Mouse (Mus musculus) heart, embryonic 14.5 days (tissue): Measurements from ENCODE around the gene Esrrg. TPM values are rescaled to one million over a fixed set of nuclear protein-coding genes. Genes with fewer than 3 reads are reported as not detected.
A peak's percentile ranks its signal among the peaks of the same experiment; 100 is the strongest.

Source experiments
- ATAC-seq: fragments of 200-750 bp; cut with Nextera tagmentation; 2 replicates; pipeline ENCODE4 v1.8.0; 2017; ENCODE audit warnings: low read depth, moderate TSS enrichment; ENCODE audit not compliant: insufficient number of reproducible peaks, insufficient read depth, low FRiP score
- H3K27ac ChIP-seq, 2 experiments: fragments of 200-500 bp in 1 of 2; fragments of 300-500 bp in 1 of 2; sonication (generic) in 1 of 2; replicated peaks in 1 of 2; 2 replicates each; pipeline ENCODE4 v1.5.1; 2012 to 2014; ENCODE audit warnings: low read depth in 2 of 2, low read length in 2 of 2, control low read depth in 1 of 2, mild to moderate bottlenecking in 1 of 2, mixed read lengths in 1 of 2; ENCODE audit not compliant: control insufficient read depth in 1 of 2, insufficient read depth in 1 of 2
- H3K27me3 ChIP-seq: fragments of 300-500 bp; sonication (generic); 2 replicates; pipeline ENCODE4 v1.6.1; 2014; ENCODE audit warnings: mild to moderate bottlenecking, low read length, control low read depth; ENCODE audit not compliant: control insufficient read depth, insufficient read depth
- H3K36me3 ChIP-seq: fragments of 300-500 bp; sonication (generic); 2 replicates; pipeline ENCODE4 v1.6.1; 2014; ENCODE audit warnings: mild to moderate bottlenecking, control low read depth, low read length, mixed read lengths; ENCODE audit not compliant: control insufficient read depth, insufficient read depth
- H3K4me1 ChIP-seq, 2 experiments: fragments of 200-500 bp in 1 of 2; fragments of 300-500 bp in 1 of 2; sonication (generic) in 1 of 2; 2 replicates each; pipeline ENCODE4 v1.6.1; 2012 to 2014; ENCODE audit warnings: low read length in 2 of 2, control low read depth in 1 of 2, mixed read lengths in 1 of 2; ENCODE audit not compliant: control insufficient read depth in 2 of 2, insufficient read depth in 2 of 2
- H3K4me2 ChIP-seq: fragments of 300-500 bp; sonication (generic); 2 replicates; pipeline ENCODE4 v1.6.1; 2014; ENCODE audit warnings: mild to moderate bottlenecking, low read length
- H3K4me3 ChIP-seq, 2 experiments: fragments of 200-500 bp in 1 of 2; fragments of 300-500 bp in 1 of 2; sonication (generic) in 1 of 2; 2 replicates each; pipeline ENCODE4 v1.5.1; 2012 to 2014; ENCODE audit warnings: low read length in 2 of 2, mild to moderate bottlenecking in 2 of 2, control low read depth in 1 of 2, low read depth in 1 of 2, moderate library complexity in 1 of 2; ENCODE audit not compliant: control insufficient read depth in 1 of 2, insufficient read depth in 1 of 2
- H3K9ac ChIP-seq: fragments of 300-500 bp; sonication (generic); 2 replicates; pipeline ENCODE4 v1.6.1; 2014; ENCODE audit warnings: mild to moderate bottlenecking, low read length
- H3K9me3 ChIP-seq: fragments of 300-500 bp; sonication (generic); 2 replicates; pipeline ENCODE4 v1.6.1; 2016; ENCODE audit warnings: low read length, control low read depth; ENCODE audit not compliant: control insufficient read depth
- WGBS: fragments of 180-500 bp; shearing (Covaris S2); extraction: QIAGEN DNeasy Blood & Tissue Kit; methylation state at CpG from one replicate; pipeline ENCODE4 v1.1.7; 2014; 5-methylcytosine and 5-hydroxymethylcytosine counted together
- polyA plus RNA-seq: library from polyadenylated mRNA; unstranded; fragments of >200 nt; fragmentation: Nextera tagmentation; extraction: Ambion mirVana; gene quantifications from 2 replicates; pipeline ENCODE4 v1.2.1, GENCODE M21; 2014

Gene Esrrg
- polyA plus RNA-seq, 1 experiment from 2014 or later: 31.2 TPM

GRCm38 (mm10) chr1:187911201-187911600 is 302.6 kb downstream of the Esrrg start:
- peak overlapping the region; percentile 56 for H3K4me2 ChIP-seq
- H3K4me3 ChIP-seq: peak overlapping the region; percentile 8 to 9; a peak in 2 of 4 replicates
- H3K36me3 ChIP-seq: no peaks in the 10 kb centered on the region
- 24% methylated on average over 6 of the region's 6 CpGs for WGBS
- peak; percentile 49; the same call in 1 of the 2 replicates for ATAC-seq
- peak overlapping the region; percentile 61 for H3K9ac ChIP-seq
- H3K27ac ChIP-seq: peak overlapping the region; percentile 94 to 99
- H3K4me1 ChIP-seq: peaks cover 18 to 35% of the 10 kb centered on the region in 2 experiments; a peak in 3 of 4 replicates
- no peaks in the 10 kb centered on the region for H3K9me3 ChIP-seq
- H3K27me3 ChIP-seq: no peaks in the 10 kb centered on the region

GRCm38 (mm10) chr1:187918303-187918702 is 309.7 kb downstream of the Esrrg start:
- Histone ChIP-seq H3K9ac (no peak overlapping the region), H3K27ac (no peak overlapping the region), H3K4me3 (no peak overlapping the region), H3K4me1 (peaks cover 6 to 11% of the 10 kb centered on the region in 2 experiments; a peak in 2 of 4 replicates), H3K4me2 (no peak overlapping the region), H3K9me3 (no peaks in the 10 kb centered on the region), H3K36me3 (no peaks in the 10 kb centered on the region), H3K27me3 (no peaks in the 10 kb centered on the region)
- WGBS: 90% methylated on average over 6 of the region's 6 CpGs
- no peak for ATAC-seq

- Histone ChIP-seq H3K4me2 (no peak overlapping the region), H3K4me3 (no peak overlapping the region), H3K4me1 (peaks cover 6 to 11% of the 10 kb centered on the region in 2 experiments; a peak in 2 of 4 replicates), H3K9ac (no peak overlapping the region), H3K27ac (no peak overlapping the region), H3K36me3 (no peaks in the 10 kb centered on the region), H3K9me3 (no peaks in the 10 kb centered on the region), H3K27me3 (no peaks in the 10 kb centered on the region)
- 84% methylated on average over 4 of the region's 4 CpGs for WGBS
- ATAC-seq: no peak
Observed at GRCm38 (mm10) chr1:187918939-187919338, 310.3 kb downstream of the Esrrg start.

GRCm38 (mm10) chr1:187920156-187920777 is 311.7 kb downstream of the Esrrg start:
- Histone ChIP-seq H3K27ac (no peak overlapping the region), H3K4me2 (no peak overlapping the region), H3K27me3 (no peaks in the 10 kb centered on the region), H3K4me1 (peaks cover 6 to 11% of the 10 kb centered on the region in 2 experiments; a peak in 2 of 4 replicates), H3K9ac (no peak overlapping the region), H3K9me3 (no peaks in the 10 kb centered on the region), H3K36me3 (no peaks in the 10 kb centered on the region), H3K4me3 (no peak overlapping the region)
- ATAC-seq: no peak
- WGBS: 66% methylated on average over 5 of the region's 5 CpGs

GRCm38 (mm10) chr1:187931146-187931545 is 322.6 kb downstream of the Esrrg start:
- peaks cover 2 to 7% of the 10 kb centered on the region in 2 experiments; a peak in 2 of 4 replicates for H3K4me1 ChIP-seq
- no peaks in the 10 kb centered on the region for H3K36me3 ChIP-seq
- no peaks in the 10 kb centered on the region for H3K9me3 ChIP-seq
- no peak overlapping the region for H3K9ac ChIP-seq
- H3K27ac ChIP-seq: no peak overlapping the region
- H3K4me3 ChIP-seq: no peak overlapping the region
- no peaks in the 10 kb centered on the region for H3K27me3 ChIP-seq
- no peak for ATAC-seq
- WGBS: 41% methylated on average over 3 of the region's 3 CpGs
- H3K4me2 ChIP-seq: no peak overlapping the region

GRCm38 (mm10) chr1:187938652-187939051 is 330.1 kb downstream of the Esrrg start:
- no peaks in the 10 kb centered on the region for H3K9me3 ChIP-seq
- H3K4me3 ChIP-seq: no peak overlapping the region
- H3K4me2 ChIP-seq: peak overlapping the region; percentile 21; the same call in 1 of the 2 replicates
- no peak; the same call in 1 of the 2 replicates for ATAC-seq
- peak overlapping the region; percentile 84 for H3K27ac ChIP-seq
- no peaks in the 10 kb centered on the region for H3K27me3 ChIP-seq
- peak overlapping the region; percentile 18; the same call in 1 of the 2 replicates for H3K9ac ChIP-seq
- peaks cover 15 to 33% of the 10 kb centered on the region in 2 experiments for H3K4me1 ChIP-seq
- WGBS: 29% methylated on average over 7 of the region's 7 CpGs
- no peaks in the 10 kb centered on the region for H3K36me3 ChIP-seq

GRCm38 (mm10) chr1:187939078-187939477 is 330.5 kb downstream of the Esrrg start:
- no peak overlapping the region for H3K4me3 ChIP-seq
- ATAC-seq: no peak
- H3K4me2 ChIP-seq: no peak overlapping the region
- H3K9me3 ChIP-seq: no peaks in the 10 kb centered on the region
- peak overlapping the region; percentile 38; the same call in 1 of the 2 replicates for H3K9ac ChIP-seq
- WGBS: 38% methylated on average over 4 of the region's 4 CpGs
- no peaks in the 10 kb centered on the region for H3K27me3 ChIP-seq
- peaks cover 15 to 37% of the 10 kb centered on the region in 2 experiments for H3K4me1 ChIP-seq
- peak overlapping the region; percentile 24 to 84 for H3K27ac ChIP-seq
- H3K36me3 ChIP-seq: no peaks in the 10 kb centered on the region
